Mouse (Mus musculus) heart, adult 10 weeks (tissue): Measurements from ENCODE around the gene Clps. TPM values are rescaled to one million over a fixed set of nuclear protein-coding genes. Genes with fewer than 3 reads are reported as not detected.

ENCODE experiments used
- polyA plus RNA-seq: library from polyadenylated mRNA; stranded (reverse); fragments of 350-450 nt; fragmentation: Illumina TruSeq; extraction: RNeasy Lipid Tissue Mini Kit (QIAGEN cat#74804); gene quantifications from one replicate; pipeline ENCODE4 v1.2.3, GENCODE M21; 2014; ENCODE audit warnings: low read depth, low replicate concordance

The Clps gene
- not detected for polyA plus RNA-seq

DNA sequence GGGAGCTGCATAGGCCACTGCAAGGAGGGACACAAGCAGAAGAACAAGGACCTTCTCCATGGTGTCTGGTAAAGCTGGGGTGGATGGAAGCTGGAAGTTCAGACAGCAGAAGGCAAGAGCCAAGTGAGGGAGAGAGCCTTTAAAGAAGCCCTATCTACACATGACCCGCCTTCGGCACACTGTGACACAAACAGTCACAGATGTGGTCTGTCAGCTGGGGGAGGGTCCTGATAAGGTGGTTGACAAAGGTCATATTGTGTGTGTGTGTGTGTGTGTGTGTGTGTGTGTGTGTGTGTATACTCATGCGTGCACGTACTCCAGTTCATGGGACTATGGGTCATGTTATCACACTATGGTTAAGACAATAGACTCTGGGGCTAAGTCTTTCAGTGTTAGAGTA is at the start of gene Clps:
Gene Clps, minus strand, starts transcription at position 169 of the 400 bp plus-strand sequence.

DNA sequence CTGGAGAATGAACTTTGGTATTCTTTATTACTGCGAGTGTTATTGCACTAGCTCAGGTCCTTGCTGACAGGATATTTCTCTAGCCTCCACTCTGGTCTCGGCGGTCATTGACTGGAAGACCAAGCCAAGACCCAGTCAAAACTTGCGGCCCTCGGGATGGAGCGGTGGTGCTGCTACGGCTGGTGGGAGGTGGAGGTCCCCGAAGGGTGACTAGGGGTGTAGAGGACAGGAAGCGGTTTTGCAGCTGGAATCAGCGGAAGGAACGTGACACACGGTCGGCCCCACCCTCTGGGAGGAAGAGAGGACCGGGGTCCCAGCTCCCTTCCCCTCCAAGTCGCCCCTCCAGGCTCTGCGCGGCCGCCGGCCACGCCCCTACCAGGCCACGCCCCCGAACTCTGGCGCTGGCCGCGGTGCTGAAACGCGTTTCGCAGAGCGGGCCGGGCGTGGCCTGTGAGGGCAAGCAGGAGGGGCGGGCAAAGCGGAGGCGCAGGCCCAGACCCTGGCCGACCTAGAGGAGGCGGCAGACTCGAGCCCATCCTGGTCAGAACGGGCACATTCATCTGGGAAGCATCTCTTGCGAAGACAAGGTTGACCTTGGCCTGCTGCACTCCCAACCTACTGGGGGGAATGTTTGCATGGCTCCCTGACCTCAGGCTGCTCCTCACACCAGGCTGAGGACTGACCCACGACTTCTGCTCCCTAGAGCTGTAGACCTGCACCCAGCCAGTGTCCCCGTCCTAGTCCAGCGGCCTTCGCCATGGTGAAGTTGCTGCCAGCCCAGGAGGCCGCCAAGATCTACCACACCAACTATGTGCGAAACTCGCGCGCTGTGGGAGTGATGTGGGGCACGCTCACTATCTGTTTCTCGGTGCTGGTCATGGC is 14.9 kb upstream of the Clps start, which contains the start of gene Lhfpl5:
Gene Lhfpl5, plus strand, starts transcription at position 398 of the 882 bp plus-strand sequence.

DNA sequence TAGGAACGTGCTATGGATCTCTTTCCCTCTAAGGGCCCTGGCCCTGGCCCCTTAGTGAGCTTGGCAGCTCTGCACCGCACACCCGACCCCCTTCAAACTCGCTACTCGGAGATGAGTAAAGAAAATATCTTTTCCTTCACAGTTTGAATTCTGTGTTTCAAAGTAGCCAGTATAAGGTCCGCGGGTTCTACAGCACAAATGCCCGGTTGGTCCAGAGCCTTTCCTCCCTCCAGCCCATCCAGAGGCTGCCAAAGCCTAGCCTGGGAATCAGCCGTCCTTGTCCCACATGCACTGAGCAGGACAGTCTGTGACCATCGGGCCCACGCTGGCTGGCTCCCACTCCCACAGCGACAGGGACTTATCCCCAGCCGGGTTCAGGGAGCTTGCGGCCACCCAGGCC is 11.5 kb downstream of the Clps start, which contains the start of gene Clpsl2:
Gene Clpsl2, plus strand, starts transcription at position 301 of the 400 bp plus-strand sequence.

DNA sequence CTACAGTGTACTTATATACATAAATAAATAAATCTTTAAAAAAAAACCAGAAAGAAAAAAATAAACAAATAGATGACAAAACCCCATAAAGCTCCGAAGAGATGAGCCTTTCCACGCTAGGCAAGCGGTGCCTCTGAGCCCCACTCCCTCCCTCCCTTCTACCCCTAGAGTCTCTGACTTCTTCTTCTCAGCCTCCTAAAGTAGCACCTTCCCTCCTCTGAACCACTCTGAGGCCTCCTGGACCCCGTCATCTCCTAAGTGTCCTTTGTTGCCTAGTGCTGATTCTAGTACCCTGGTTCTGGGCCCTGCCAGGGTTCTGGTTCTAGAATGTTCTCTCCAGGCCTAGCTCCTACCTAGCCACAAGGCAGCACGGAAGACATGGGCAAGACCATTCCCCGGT is 30.1 kb downstream of the Clps start, which contains the start of gene Armc12:
Gene Armc12, plus strand, starts transcription at position 301 of the 400 bp plus-strand sequence.

DNA sequence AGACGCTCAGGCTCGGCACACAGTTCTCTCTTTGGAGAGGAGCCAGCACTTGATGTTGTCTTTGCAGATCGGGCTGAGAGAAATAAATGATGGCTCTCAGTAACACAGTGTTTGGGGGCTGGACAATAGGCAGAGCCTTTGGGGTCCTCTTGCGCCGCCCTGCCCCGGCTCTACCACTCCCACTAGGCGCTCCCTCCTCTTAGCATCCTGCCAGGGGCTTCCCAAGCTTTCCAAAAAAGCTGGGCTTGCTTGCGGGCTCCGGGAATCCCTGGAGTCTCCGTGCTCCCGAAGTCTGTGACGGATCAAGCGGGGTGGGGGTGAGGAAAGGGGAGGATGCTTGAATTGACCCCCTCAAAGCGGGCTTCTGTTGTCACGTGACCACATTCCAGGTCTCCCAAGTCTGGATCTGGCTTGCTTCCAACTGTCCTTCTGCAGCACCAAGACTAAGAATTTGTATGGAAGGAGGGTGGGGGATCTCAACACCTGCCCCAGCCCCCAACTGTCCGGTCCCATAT is 43.1 kb downstream of the Clps start, which contains the start of gene Fkbp5:
Gene Fkbp5, minus strand, starts transcription at position 87 of the 515 bp plus-strand sequence.

Other genes with a start within 250 kb of the Clps start
- 14.6 TPM for gene Fance, start 247.2 kb downstream of the Clps start, polyA plus RNA-seq
- gene Rpl10a, start 232.3 kb downstream of the Clps start, polyA plus RNA-seq, result 427 TPM
- 19.4 TPM for gene Tead3, start 209.9 kb downstream of the Clps start, polyA plus RNA-seq
- gene Tulp1, start 195.5 kb downstream of the Clps start, polyA plus RNA-seq, result 1.1 TPM
- 17.5 TPM for gene Fkbp5, start 43.2 kb downstream of the Clps start, polyA plus RNA-seq
- gene Armc12, start 30.0 kb downstream of the Clps start, polyA plus RNA-seq, result not detected
- not detected for gene Clpsl2, start 11.4 kb downstream of the Clps start, polyA plus RNA-seq
- gene Lhfpl5, start 14.9 kb upstream of the Clps start, polyA plus RNA-seq, result not detected
- gene Srpk1, start 61.9 kb upstream of the Clps start, polyA plus RNA-seq, result 22.2 TPM
- 0.31 TPM for gene Slc26a8, start 129.5 kb upstream of the Clps start, polyA plus RNA-seq
- 64.9 TPM for gene Mapk14, start 130.6 kb upstream of the Clps start, polyA plus RNA-seq
- gene AC170998.1, start 165.3 kb upstream of the Clps start, polyA plus RNA-seq, result not detected
- gene Mapk13, start 208.5 kb upstream of the Clps start, polyA plus RNA-seq, result 0.60 TPM
- 13.1 TPM for gene Brpf3, start 240.3 kb upstream of the Clps start, polyA plus RNA-seq